Mouse (Mus musculus) myocyte (in vitro differentiated cells): ENCODE data around the gene Fam214b.

Experiments used
- CEBPB ChIP-seq: IDR thresholded peaks from 2 replicates; pipeline ENCODE4 v1.6.1; 2011; ENCODE audit warnings: mild to moderate bottlenecking, moderate library complexity; ENCODE audit not compliant: poor library complexity, insufficient read depth, severe bottlenecking
- E2F4 ChIP-seq: IDR thresholded peaks from one replicate; pipeline ENCODE4 v1.6.1; 2011; ENCODE audit warnings: mild to moderate bottlenecking, control low read depth, moderate library complexity; ENCODE audit not compliant: insufficient read depth
- POLR2A ChIP-seq: IDR thresholded peaks from one replicate; pipeline ENCODE4 v1.6.1; 2011; ENCODE audit warnings: low read depth, mild to moderate bottlenecking, control low read depth, moderate library complexity; ENCODE audit not compliant: insufficient read length
- POLR2AphosphoS2 ChIP-seq: IDR thresholded peaks from one replicate; pipeline ENCODE4 v1.6.1; 2011; ENCODE audit warnings: low read depth, control low read depth; ENCODE audit not compliant: insufficient read length
- SRF ChIP-seq: IDR thresholded peaks from one replicate; pipeline ENCODE4 v1.6.1; 2011; ENCODE audit warnings: low read depth; ENCODE audit not compliant: control insufficient read depth, insufficient read length
- TCF12 ChIP-seq: IDR thresholded peaks from one replicate; pipeline ENCODE4 v1.6.1; 2011; ENCODE audit warnings: mild to moderate bottlenecking, control low read depth; ENCODE audit not compliant: poor library complexity, insufficient read depth, severe bottlenecking

- TF ChIP-seq POLR2AphosphoS2 = no peak
- TF ChIP-seq E2F4 = no peak
- TF ChIP-seq SRF = no peak
- no peak for TF ChIP-seq CEBPB
- TF ChIP-seq POLR2A = no peak
- TF ChIP-seq TCF12 = no peak
Measured at GRCm38 (mm10) chr4:43019641-43020465, 26.2 kb downstream of the Fam214b start.
